Mouse (Mus musculus) brain, adult 2 months (tissue): ENCODE data around the gene Jak1.

Experiments used
- DNase-seq: peaks from one replicate; pipeline ENCODE4 v3.0.0; 2011; ENCODE audit warnings: low read depth, low spot score

Gene Jak1

GRCm38 (mm10) chr4:101146891-101147655 is 118.0 kb downstream of the Jak1 start:
- no peak for DNase-seq

- DNase-seq = peak; percentile 93
These were observed 118.9 kb downstream of the Jak1 start for GRCm38 (mm10) chr4:101146047-101146745.

DNA sequence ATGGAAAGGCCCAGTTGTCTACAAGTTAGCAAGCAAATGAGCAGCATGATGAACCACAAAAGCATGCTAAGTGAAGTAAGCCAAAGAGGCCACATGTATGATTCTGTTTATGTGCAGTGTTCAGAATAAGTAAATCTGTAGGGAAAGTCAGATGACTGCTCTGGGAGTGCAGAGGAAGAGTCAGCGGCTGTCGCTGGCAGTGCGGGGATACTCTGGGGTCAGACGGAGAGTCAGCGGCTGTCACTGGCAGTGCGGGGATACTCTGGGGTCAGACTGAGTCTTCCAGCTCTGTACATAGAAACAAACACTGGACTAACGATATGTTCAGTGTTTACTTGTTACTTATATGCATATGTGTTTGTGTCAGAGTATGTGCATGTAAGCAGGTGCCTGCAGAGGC is 120.3 kb downstream of the Jak1 start:
- DNase-seq = no peak

- DNase-seq = no peak
These were observed 120.7 kb downstream of the Jak1 start for GRCm38 (mm10) chr4:101144361-101144760.

DNA sequence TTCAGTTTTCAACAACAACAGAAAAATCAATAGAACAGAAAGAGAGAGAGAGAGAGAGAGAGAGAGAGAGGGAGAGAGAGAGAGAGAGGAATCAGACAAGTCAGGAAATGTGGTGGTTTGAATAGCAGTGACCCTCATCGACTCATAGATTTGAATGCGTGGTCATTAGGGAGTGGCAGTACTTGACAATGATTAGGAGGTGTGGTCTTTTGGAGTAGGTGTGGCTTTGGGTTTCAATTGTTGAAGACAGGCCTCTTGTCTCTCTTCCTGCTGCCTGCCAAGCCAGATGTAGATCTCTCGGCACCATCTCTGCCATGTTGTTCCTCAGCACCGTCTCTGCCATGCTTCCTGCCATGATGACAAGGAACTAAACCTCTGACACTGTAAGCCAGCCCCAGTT is 121.2 kb downstream of the Jak1 start:
- no peak for DNase-seq

DNA sequence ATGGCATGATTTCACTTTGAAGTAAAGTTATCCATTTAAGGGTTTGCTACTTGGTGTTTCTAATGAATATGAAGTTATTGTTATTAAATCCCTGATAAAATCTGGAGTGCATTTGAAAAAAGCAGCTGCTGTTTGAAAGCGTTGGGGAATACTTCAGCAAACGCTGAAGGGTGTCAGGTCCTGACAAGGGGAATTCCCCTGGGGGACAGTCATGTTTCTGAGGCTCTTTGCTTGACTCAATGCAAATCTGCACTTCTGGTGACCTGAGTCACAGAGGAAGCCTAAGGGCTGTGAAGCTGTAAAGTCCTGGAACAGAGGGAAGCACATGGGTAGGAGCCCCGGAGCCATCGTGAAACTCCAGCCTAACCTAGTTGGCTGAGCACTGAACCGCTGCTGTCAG is 123.3 kb downstream of the Jak1 start:
- DNase-seq = no peak

DNA sequence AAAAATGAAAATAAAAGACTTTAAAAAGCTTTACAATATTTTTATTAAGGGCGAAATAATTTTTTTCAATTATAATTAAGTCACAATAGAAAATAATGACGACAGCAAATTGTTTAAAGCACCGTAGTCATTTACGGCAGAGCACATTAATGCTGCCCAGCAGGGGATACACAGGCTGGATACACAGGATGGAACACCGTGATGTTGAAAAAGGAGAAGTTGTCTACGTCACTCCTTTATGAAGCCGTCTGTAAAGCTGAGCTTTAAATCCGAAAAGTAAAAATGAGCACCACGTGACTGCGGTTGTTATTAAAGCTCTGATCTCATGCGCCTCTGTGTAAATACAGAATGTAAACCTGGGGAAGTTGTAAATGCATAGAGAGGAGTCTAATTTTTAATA is 127.1 kb downstream of the Jak1 start:
- DNase-seq = no peak

DNA sequence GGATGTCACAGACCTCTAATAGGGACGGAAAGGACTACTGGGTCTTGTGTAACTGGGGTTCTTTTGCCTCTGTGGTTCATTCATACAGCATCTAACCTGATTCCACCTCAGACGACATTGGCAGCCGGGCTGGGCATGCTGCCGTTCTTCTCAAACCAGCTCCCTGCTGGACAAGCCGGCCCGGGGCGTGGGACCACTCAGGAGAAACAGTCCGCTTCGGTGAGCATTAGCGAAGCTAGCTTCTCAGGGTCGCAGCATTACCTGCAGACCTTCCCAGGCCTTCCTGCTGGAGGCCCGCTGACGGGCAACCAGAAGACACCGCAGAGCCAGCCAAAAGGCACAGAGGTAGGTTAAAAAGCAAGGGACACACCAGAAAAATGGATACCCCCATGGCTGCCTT is 129.2 kb downstream of the Jak1 start:
- no peak for DNase-seq

- DNase-seq = no peak
These were observed 130.1 kb downstream of the Jak1 start for GRCm38 (mm10) chr4:101135013-101135412.

GRCm38 (mm10) chr4:101121002-101121401 is 144.1 kb downstream of the Jak1 start:
- no peak for DNase-seq

DNA sequence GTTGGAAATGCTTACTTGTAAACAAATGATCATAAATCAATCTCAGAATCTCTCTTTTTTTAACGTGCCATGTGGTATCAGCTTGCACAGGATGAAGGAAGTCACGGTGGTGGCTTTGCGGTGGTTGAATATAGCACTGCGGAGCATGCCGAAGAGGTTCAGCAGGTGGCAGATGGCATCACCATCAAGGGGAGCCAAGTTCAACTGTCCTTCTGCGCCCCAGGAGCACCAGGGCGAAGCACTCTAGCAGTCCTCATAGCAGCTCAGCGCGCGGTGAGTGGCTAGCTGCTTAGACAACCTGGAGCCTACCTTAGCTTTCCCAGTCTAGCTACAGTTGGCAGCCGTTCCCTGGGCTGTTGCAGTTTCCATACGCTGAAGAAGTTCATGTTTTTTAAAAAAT is 158.0 kb downstream of the Jak1 start:
- no peak for DNase-seq
